Mouse (Mus musculus): Measurements from ENCODE around the gene Lipt1. TPM values are rescaled to one million over a fixed set of nuclear protein-coding genes. Genes with fewer than 3 reads are reported as not detected.

Gene Lipt1
- polyA plus RNA-seq, 1 experiment from 2014 or later = 7.9 TPM

DNA sequence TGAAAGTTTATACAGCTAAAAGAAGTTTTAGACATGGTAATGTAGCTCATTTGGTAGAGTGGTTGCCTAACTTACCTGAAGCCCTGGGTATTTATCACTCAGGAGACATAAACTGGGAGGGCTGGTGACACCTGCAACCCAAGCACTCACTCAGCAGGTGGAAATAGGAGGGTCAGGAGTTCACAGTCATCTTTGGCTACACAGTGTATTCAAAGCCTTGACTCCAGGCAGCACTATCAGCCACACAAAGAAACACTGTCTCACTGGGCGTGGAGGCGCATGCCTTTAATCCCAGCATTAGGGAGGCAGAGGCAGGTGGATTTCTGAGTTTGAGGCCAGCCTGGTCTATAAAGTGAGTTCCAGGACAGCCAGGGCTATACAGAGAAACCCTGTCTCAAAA lies 41.2 kb downstream of the Lipt1 start:
- 80% methylated on average over 2 of the region's 2 CpGs for WGBS
- H3K4me3 ChIP-seq = no peak overlapping the region
- no peak for DNase-seq (ENCODE audit: low spot score)
- H3K9me3 ChIP-seq = no peaks in the 10 kb centered on the region
- no peaks in the 10 kb centered on the region for H3K36me3 ChIP-seq (replicated peaks)
- no peak overlapping the region for H3K27ac ChIP-seq (replicated peaks)
- H3K27me3 ChIP-seq (replicated peaks; ENCODE audit: low read depth, poor library complexity, severe bottlenecking) = no peaks in the 10 kb centered on the region
- H3K4me1 ChIP-seq = no peaks in the 10 kb centered on the region

DNA sequence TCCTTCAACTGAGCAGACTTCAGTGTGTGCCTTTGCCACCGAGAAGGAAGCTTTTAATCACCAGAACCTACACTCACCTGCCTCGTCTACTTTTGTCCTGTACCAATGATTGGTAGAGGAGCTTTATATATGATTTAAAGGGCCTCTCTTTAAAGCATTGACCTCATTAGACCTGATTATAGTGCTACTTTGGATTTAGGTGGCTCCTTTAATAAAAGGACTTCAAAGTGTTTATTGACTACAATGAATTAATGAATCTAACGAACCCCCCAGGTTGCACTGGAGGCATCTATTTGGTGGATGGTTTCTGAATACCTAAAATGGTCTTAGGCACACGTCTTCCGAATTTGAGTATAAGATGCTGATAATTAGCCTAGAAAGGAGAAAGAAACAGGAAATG lies 44.9 kb downstream of the Lipt1 start, which contains the start of gene Lyg2:
Lyg2 (minus strand) TSS at position 101 of the 400 bp plus-strand sequence.
- H3K9me3 ChIP-seq = no peaks in the 10 kb centered on the region
- WGBS = 81% methylated on average over 5 of the region's 5 CpGs
- H3K27ac ChIP-seq (replicated peaks) = no peak within 1 kb of the TSS
- H3K27me3 ChIP-seq (replicated peaks; ENCODE audit: low read depth, poor library complexity, severe bottlenecking) = no peaks in the 10 kb centered on the region
- DNase-seq (ENCODE audit: low spot score) = no peak
- no peak within 1 kb of the TSS for H3K4me3 ChIP-seq
- H3K4me1 ChIP-seq = no peaks in the 10 kb centered on the region
- H3K36me3 ChIP-seq (replicated peaks) = no peaks in the 10 kb centered on the region

DNA sequence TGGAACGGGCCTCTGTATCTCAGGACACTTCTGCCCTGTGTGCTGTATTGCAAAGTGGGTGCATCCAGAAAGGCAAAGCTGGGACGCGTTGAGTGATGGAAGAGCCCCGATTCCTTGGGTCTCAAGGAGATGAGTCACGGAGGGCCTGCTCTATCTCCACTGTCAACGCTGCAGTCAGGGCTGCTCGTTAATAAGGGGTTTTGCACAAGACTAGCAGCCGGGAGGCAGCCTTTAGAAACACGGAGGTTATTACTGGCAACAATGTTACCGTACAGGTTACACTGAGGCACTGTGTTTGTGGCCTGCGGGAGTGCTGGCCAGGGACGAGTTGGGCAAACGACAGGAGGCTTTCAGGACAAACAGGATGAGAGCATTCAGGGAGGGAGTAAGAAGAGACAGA lies 46.1 kb downstream of the Lipt1 start:
- Histone ChIP-seq H3K4me3 (no peak overlapping the region), H3K4me1 (no peaks in the 10 kb centered on the region), H3K9me3 (no peaks in the 10 kb centered on the region), H3K27ac (replicated peaks) (no peak overlapping the region), H3K36me3 (replicated peaks) (no peaks in the 10 kb centered on the region), H3K27me3 (replicated peaks; ENCODE audit: low read depth, poor library complexity, severe bottlenecking) (no peaks in the 10 kb centered on the region)
- no peak for DNase-seq (ENCODE audit: low spot score)
- 79% methylated on average over 13 of the region's 13 CpGs for WGBS

DNA sequence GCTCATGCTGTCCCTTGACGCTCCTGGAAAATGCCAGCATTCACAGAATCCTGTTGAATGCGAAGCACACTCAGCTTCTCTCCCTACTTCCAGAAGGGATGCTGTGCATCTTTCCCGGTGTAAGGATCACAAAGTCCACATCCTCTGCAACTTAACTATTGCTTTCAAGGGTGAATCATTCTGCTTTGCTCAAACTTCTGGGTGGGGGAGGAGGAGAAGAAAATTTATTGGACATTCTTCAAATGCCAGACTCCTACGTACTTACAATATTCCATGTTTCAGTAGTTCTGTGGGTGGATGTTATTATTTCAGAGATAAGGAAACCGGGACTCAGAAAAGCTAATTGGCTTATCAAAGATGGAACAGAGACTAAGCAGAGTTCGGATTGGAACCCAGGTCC lies 46.6 kb downstream of the Lipt1 start:
- Histone ChIP-seq H3K27me3 (replicated peaks; ENCODE audit: low read depth, poor library complexity, severe bottlenecking) (no peaks in the 10 kb centered on the region), H3K27ac (replicated peaks) (no peak overlapping the region), H3K4me3 (no peak overlapping the region), H3K4me1 (no peaks in the 10 kb centered on the region), H3K36me3 (replicated peaks) (no peaks in the 10 kb centered on the region), H3K9me3 (no peaks in the 10 kb centered on the region)
- WGBS = 83% methylated on average over 6 of the region's 6 CpGs
- DNase-seq (ENCODE audit: low spot score) = no peak

DNA sequence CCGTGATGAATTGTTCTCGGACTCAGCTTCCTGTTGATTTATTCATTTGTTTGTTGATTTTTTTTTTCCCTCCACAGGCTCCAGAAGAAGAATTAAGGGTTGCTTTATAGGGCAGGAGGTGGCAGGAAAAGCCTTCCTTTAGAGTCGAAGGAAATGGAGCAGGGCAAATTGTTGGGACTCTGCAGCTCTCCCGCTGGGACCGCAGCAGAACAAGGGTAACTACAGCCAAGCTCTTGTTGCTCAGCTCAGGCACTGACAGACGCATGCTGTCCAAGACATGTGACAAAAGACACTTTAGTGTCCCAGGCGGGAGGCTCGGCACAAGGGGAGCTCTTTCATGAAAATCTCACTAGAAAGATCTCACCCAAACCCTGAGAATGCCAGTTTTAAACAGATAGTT lies 51.0 kb downstream of the Lipt1 start:
- H3K27me3 ChIP-seq (replicated peaks; ENCODE audit: low read depth, poor library complexity, severe bottlenecking) = no peaks in the 10 kb centered on the region
- H3K9me3 ChIP-seq = no peaks in the 10 kb centered on the region
- no peak for DNase-seq (ENCODE audit: low spot score)
- no peak overlapping the region for H3K4me3 ChIP-seq
- WGBS = 48% methylated on average over 8 of the region's 8 CpGs
- H3K27ac ChIP-seq (replicated peaks) = no peak overlapping the region
- no peaks in the 10 kb centered on the region for H3K36me3 ChIP-seq (replicated peaks)
- H3K4me1 ChIP-seq = no peaks in the 10 kb centered on the region

Other genes starting within 250 kb of the Lipt1 start
- 0.91 and 0.96 TPM in 2 replicates for gene 2010300C02Rik, start 151.7 kb upstream of the Lipt1 start, polyA plus RNA-seq (2016; fragmentation: Nextera tagmentation; extraction: Ambion mirVana)
- gene Tsga10, start 5.3 kb upstream of the Lipt1 start, polyA plus RNA-seq (2016; fragmentation: Nextera tagmentation; extraction: Ambion mirVana) = 6.6 and 7.5 TPM in 2 replicates
- 23.9 and 28.1 TPM in 2 replicates for gene Mitd1, start 18.7 kb downstream of the Lipt1 start, polyA plus RNA-seq (2016; fragmentation: Nextera tagmentation; extraction: Ambion mirVana)
- gene Mrpl30, start 18.7 kb downstream of the Lipt1 start, polyA plus RNA-seq (2016; fragmentation: Nextera tagmentation; extraction: Ambion mirVana) = 246 and 254 TPM in 2 replicates
- gene Lyg2, start 44.8 kb downstream of the Lipt1 start, polyA plus RNA-seq (2016; fragmentation: Nextera tagmentation; extraction: Ambion mirVana) = not detected in 2 replicates
- not detected in 2 replicates for gene Lyg1, start 86.0 kb downstream of the Lipt1 start, polyA plus RNA-seq (2016; fragmentation: Nextera tagmentation; extraction: Ambion mirVana)
- gene Txndc9, start 126.2 kb downstream of the Lipt1 start, polyA plus RNA-seq (2016; fragmentation: Nextera tagmentation; extraction: Ambion mirVana) = 144 and 150 TPM in 2 replicates
- 29.0 and 30.6 TPM in 2 replicates for gene Eif5b, start 126.3 kb downstream of the Lipt1 start, polyA plus RNA-seq (2016; fragmentation: Nextera tagmentation; extraction: Ambion mirVana)